Mouse (Mus musculus) MEL-GATA-1-ER (cell line): ENCODE measurements around the gene Gm4707.
"Not testable (repeated sequence)": the region's sequence is repeated elsewhere in the genome, so short reads cannot be mapped to it uniquely, and the experiment has no call there.

Source experiments
- DNase-seq: peaks from one replicate; pipeline ENCODE4 v3.0.0-alpha.2; 2012; ENCODE audit warnings: low read depth; ENCODE audit errors: extremely low read depth

Gm4707 gene

DNA sequence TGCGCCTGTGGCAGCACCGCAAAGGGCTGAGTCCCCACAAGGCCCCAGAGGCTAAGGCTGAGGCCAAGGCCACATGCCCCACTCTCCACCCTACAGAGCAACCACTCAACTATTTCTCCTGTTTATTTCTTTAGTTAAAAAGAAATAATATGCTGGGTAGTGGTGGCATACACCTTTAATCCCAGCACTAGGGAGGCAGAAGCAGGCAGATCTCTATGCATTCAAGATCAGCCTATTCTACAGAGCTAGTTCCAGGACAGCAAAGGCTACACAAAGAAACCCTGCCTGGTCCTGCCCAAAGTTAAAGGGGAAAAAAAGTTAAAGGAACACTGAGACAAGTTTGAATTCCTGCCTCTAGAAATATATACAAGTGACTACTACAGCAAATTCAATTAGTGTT, at the start of gene Gm4707:
Gene Gm4707, minus strand, starts transcription at position 101 of the 400 bp plus-strand sequence.
- DNase-seq = no peak

DNA sequence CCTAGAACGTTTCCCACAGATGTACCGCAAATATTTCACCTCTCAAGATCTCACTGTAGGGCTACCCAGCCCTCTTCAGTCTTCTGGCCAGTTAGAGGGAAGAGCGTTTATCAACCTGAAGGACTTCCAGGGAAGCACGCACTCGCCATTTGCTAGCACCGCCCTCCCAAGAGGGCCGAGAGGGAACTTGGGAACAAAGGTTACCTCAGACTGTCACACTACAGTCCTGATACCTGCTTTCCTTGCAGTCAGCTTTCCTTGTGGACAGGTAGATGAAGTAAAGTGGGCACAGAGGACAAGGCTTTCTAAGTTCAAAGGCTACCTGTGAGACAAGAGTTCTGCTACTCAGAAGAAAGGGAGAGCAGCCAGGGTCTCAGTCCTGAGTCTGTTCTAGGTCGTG, 47.1 kb upstream of the Gm4707 start:
- DNase-seq = no peak

- no peak for DNase-seq
Measured at GRCm38 (mm10) chr17:71495784-71496183, 36.1 kb upstream of the Gm4707 start.

DNA sequence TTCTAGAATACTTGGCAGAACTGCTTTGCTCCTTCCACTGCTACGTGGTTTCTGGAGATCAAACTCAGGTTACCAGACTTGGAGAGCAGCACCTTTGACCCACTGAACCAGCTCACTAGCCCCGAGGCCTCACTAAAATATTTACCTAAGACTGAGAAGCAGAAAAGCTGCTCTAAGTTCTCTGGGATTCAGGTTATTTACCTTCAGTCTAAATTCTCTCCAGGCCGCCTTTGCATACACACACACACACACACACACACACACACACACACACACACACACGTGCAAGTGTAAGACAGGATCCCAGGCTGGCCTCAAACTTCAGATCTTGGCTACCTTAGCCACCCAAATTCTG, 31.6 kb upstream of the Gm4707 start:
- no peak for DNase-seq

GRCm38 (mm10) chr17:71490666-71491331, 31.1 kb upstream of the Gm4707 start:
- peak; percentile 58 for DNase-seq

DNA sequence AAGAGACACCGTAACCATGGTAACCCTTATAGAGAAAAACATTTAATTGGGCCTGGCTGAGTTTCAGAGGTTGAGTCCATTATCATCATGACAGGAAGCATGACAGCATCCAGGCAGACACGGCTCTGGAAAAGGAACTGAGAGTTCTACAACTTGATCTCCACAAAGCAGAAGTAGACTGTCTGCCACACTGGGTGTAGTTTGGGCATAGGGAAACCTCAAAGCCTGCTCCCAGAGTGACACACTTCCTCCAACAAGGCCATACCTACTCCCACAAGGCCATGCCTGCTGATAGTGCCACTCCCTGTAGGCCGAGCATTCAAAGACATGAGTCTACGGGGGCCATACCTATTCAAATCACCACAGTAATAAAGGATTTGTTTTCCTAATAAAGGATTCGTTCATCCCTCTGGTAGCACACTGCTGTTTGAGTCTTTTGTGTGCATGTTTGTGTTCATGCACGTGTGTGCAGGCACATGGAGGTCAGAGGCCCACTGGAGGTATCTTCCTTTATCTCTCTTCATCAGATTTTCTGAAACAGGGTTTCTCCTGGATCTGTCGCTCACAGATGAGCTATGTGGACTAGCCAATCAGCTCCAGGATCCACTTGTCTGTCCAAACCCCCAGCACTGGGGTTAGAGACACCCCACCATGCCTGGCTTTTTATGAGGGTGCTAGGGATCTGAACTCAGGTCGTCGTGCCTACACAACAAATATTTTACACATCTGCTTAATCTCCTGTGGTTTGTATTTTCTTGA, 30.2 kb upstream of the Gm4707 start:
- DNase-seq = peak; percentile 97

- no peak for DNase-seq
Measured at GRCm38 (mm10) chr17:71486231-71486851, 26.6 kb upstream of the Gm4707 start.

GRCm38 (mm10) chr17:71485791-71486230, 26.1 kb upstream of the Gm4707 start:
- peak; percentile 83 for DNase-seq

DNA sequence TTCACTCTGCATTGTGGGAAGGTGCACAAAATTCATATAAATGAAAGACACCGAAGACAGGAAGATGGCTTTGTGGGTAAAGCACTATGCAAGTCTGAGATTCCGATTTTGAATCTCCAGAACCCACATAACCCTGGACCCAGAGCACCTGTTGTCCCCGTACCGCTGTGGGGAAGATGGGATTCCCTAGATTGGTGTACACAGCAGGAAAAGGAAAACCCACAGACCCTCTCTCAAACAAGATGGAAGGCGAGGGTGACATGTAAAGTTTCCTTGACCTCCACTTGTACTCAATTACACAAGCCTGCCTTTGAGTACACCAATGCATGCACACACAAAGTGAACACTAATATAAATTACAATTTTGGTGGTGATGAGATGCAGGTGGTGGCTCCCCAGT, 25.0 kb upstream of the Gm4707 start:
- no peak for DNase-seq

- no peak for DNase-seq
Measured at GRCm38 (mm10) chr17:71483418-71484060, 23.8 kb upstream of the Gm4707 start.

GRCm38 (mm10) chr17:71479381-71479901, 19.7 kb upstream of the Gm4707 start:
- DNase-seq = no peak

DNA sequence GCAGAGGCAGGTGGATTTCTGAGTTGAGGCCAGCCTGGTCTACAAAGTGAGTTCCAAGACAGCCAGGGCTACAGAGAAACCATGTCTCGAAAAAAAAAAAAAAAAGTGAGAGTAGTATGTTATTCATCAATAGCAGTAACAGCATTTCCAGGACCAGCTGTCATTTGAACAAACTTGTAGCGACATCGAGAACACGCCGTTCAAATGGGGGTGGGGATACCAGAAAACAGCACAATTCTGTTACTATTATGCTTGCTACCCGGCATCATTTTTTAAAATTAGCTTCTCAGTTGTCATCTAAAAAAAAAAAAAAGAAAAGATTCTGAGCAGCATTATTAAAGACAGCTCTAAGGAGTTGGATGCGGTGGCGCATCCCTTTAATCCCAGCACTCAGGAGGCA, 17.8 kb upstream of the Gm4707 start:
- no peak for DNase-seq

DNA sequence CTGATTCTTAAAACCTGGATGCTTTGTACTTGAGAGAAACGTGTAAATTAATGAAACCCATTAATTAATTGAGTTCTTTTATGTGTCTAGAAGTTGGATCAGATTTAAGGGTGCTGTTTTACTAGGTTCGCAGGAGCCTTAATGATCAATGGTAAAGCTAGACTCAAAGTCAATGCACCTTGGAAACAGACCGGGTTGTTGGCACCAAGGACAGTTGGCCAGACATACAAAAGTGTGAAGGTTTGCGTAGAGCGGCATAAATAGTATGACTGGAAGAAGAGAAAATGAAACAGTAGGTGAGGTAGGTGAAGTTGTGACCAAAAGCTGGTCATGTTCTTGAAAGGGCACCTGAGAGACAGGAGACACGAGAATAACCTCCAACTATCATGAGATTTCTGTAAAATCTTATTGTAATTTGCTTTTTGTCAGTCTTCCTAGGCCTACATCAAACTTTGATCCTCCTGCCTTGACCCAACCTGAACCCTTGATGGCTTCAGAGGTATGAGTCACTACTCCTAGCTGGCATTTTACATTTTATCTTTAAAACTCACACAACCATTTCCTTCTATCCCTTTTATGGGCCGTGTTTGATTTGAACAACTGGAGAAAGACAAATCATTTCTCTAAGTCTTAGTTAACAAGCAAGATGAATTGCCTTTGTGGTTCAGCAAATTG, 16.8 kb upstream of the Gm4707 start:
- DNase-seq = no peak

DNA sequence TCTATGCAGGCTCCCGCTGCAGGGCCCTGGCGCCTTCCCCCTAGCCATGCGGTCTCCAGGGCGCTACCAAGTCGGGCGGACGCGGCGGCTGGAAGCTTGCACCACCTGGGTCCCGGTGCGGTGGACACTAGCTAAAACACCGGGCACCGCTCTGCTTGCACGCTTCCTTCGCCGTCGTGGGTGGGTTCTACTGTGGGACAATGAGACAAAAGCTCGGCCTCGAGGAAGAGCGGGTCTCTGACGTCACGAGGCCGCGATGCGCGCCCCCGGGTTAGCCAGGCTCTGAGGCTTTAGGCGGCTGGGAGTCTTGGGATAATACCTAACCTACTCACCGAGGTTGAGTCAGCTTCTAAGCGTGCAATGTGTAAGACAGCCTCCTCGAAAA, 16.0 kb upstream of the Gm4707 start:
- DNase-seq = peak; percentile 23

- peak; percentile 87 for DNase-seq
Measured at GRCm38 (mm10) chr17:71474762-71475704, 15.3 kb upstream of the Gm4707 start, which contains the start of gene Smchd1. Smchd1 (minus strand) TSS chr17:71475343.

DNA sequence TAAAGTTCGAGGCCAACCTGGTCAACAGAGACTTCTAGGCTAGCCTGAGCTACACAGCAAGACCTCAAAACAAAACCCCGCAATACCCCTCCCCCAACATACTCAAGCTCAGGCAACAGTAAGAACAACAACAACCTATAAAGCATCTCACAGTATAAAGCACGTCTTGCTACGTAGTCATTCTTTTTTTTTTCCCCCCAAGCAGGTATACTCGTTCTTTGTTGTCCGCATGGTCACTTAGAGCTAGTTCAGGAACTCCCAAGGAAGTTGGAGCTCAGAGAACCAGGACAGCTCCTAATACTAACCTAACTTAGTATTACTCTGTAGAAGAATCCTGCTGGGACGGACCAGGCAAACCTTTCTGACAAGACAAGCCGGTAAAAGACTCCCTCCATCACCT, 14.4 kb upstream of the Gm4707 start:
- DNase-seq = peak; percentile 27

- DNase-seq = no peak
Measured at GRCm38 (mm10) chr17:71471261-71471660, 11.5 kb upstream of the Gm4707 start.

DNA sequence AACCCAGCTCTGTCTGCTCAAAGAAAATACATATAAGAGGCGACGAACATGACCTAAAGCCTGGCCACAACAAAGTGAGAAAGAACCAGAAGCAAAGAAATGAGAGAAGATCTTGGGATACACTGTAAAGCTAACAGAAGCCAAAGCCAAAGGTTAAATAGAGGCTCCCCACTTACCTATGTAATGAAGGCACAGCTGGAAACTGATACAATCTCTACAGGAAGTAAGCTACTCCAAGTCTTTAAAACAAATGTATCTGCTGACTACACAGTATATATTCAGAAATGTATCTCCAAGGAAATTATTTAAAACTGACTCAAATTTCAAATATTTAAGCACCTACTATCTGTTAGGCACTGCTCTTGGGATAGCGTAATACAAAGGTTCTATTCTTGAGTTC, 594 bp upstream of the Gm4707 start:
- DNase-seq = no peak

DNA sequence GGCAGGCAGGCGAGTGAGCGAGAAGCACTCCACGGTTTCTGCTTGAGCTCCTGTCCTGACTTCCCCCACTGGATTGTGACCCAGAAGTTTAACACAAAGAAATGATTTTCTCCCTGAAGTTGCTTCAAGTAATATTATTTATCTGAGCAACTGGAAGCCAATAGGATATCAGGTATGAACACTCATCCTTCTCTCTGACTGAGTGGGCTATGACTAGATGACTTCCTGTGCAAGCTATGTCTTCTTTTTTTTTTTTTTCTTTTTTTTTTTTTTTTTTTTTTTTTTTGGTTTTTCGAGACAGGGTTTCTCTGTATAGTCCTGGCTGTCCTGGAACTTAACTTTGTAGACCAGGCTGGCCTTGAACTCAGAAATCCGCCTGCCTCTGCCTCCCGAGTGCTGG, 2.4 kb downstream of the Gm4707 start:
- DNase-seq = not testable (repeated sequence)

DNA sequence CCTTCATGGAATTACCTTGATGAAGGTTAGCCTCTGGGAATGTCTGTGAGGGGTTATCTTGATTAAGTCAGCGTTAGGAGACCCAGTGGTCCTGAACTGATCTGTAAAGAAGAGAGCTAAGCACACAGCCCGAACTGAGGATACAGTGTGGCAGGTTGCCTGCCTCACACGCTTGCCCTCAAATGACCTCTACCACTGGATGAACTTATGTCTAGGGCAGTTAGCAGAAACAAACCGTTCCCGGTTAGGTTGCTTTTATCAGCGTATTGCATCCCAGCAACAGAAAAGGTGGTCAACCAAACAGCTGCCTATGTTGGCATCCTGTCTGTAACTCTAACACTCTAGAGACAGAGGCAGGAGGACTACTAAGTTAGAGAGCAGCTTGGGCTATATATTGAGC, 14.5 kb downstream of the Gm4707 start:
- DNase-seq = no peak
